Mouse (Mus musculus) hindbrain, embryonic 16.5 days (tissue): ENCODE results near the gene Ncdn. TPM values are rescaled to one million over a fixed set of nuclear protein-coding genes. Genes with fewer than 3 reads are reported as not detected.

ENCODE experiments used
- ATAC-seq: fragments of 200-750 bp; cut with Nextera tagmentation; 2 replicates; pipeline ENCODE4 v1.8.0; 2017; ENCODE audit warnings: moderate TSS enrichment, moderate library complexity
- H3K27ac ChIP-seq: fragments of 300-500 bp; sonication (generic); 2 replicates; pipeline ENCODE4 v1.5.1; 2014; ENCODE audit warnings: low read depth, mild to moderate bottlenecking, control low read depth, low read length, moderate library complexity
- H3K27me3 ChIP-seq: fragments of 300-500 bp; sonication (generic); replicated peaks from 2 replicates; pipeline ENCODE4 v1.6.1; 2014; ENCODE audit warnings: low read length; ENCODE audit not compliant: control insufficient read depth, insufficient read depth
- H3K36me3 ChIP-seq: fragments of 300-500 bp; sonication (generic); 2 replicates; pipeline ENCODE4 v1.6.1; 2014; ENCODE audit warnings: mild to moderate bottlenecking, low read length, moderate library complexity, mixed read lengths; ENCODE audit not compliant: control insufficient read depth, insufficient read depth
- H3K4me1 ChIP-seq: fragments of 300-500 bp; sonication (generic); 2 replicates; pipeline ENCODE4 v1.6.1; 2014; ENCODE audit warnings: low read depth, low read length; ENCODE audit not compliant: control insufficient read depth, insufficient read depth
- H3K4me2 ChIP-seq: fragments of 300-500 bp; sonication (generic); 2 replicates; pipeline ENCODE4 v1.6.1; 2014; ENCODE audit warnings: mild to moderate bottlenecking, low read length, control low read depth, moderate library complexity
- H3K4me3 ChIP-seq: fragments of 300-500 bp; sonication (generic); 2 replicates; pipeline ENCODE4 v1.5.1; 2014; ENCODE audit warnings: mild to moderate bottlenecking, low read length, control low read depth, moderate library complexity
- H3K9ac ChIP-seq: fragments of 300-500 bp; sonication (generic); 2 replicates; pipeline ENCODE4 v1.6.1; 2014; ENCODE audit warnings: low read depth, mild to moderate bottlenecking, control low read depth, low read length, moderate library complexity
- H3K9me3 ChIP-seq: fragments of 300-500 bp; sonication (generic); 2 replicates; pipeline ENCODE4 v1.6.1; 2014; ENCODE audit warnings: mild to moderate bottlenecking, low read length, moderate library complexity; ENCODE audit not compliant: control insufficient read depth
- WGBS: fragments of 180-500 bp; shearing (Covaris S2); extraction: QIAGEN DNeasy Blood & Tissue Kit; methylation state at CpG from one replicate; pipeline ENCODE4 v1.1.7; 2014; 5-methylcytosine and 5-hydroxymethylcytosine counted together
- polyA plus RNA-seq: library from polyadenylated mRNA; unstranded; fragments of >200 nt; fragmentation: Nextera tagmentation; extraction: Ambion mirVana; gene quantifications from 2 replicates; pipeline ENCODE4 v1.2.1, GENCODE M21; 2015

The Ncdn gene
- polyA plus RNA-seq, 1 experiment from 2014 or later = 159 TPM

- Histone ChIP-seq H3K36me3 (no peaks in the 10 kb centered on the region), H3K9me3 (no peaks in the 10 kb centered on the region), H3K27me3 (peaks cover 61% of the 10 kb centered on the region), H3K4me2 (peak overlapping the region; percentile 55), H3K4me3 (peak overlapping the region; percentile 32), H3K27ac (no peak overlapping the region), H3K9ac (no peak overlapping the region), H3K4me1 (peaks cover 11% of the 10 kb centered on the region)
- WGBS = 2% methylated on average over 52 of the region's 62 CpGs
- no peak for ATAC-seq
Observed at GRCm38 (mm10) chr4:126735382-126736000, 17.7 kb downstream of the Ncdn start.

GRCm38 (mm10) chr4:126734700-126735381, 18.4 kb downstream of the Ncdn start:
- peak overlapping the region; percentile 32 for H3K4me3 ChIP-seq
- H3K36me3 ChIP-seq = no peaks in the 10 kb centered on the region
- peaks cover 66% of the 10 kb centered on the region for H3K27me3 ChIP-seq
- ATAC-seq = no peak
- H3K4me1 ChIP-seq = peaks cover 11% of the 10 kb centered on the region
- no peaks in the 10 kb centered on the region for H3K9me3 ChIP-seq
- H3K9ac ChIP-seq = no peak overlapping the region
- no peak overlapping the region for H3K27ac ChIP-seq
- 3% methylated on average over 48 of the region's 51 CpGs for WGBS
- H3K4me2 ChIP-seq = peak overlapping the region; percentile 55

- 4% methylated on average over 16 of the region's 16 CpGs for WGBS
- Histone ChIP-seq H3K9me3 (no peaks in the 10 kb centered on the region), H3K4me2 (no peak overlapping the region), H3K9ac (no peak overlapping the region), H3K4me1 (peaks cover 11% of the 10 kb centered on the region), H3K36me3 (no peaks in the 10 kb centered on the region), H3K27ac (no peak overlapping the region), H3K4me3 (no peak overlapping the region), H3K27me3 (peaks cover 68% of the 10 kb centered on the region)
- ATAC-seq = no peak
Observed at GRCm38 (mm10) chr4:126734001-126734603, 19.1 kb downstream of the Ncdn start.

- Histone ChIP-seq H3K36me3 (no peaks in the 10 kb centered on the region), H3K27me3 (peaks cover 55% of the 10 kb centered on the region), H3K4me2 (no peak overlapping the region; the same call in 1 of the 2 replicates), H3K9ac (no peak overlapping the region), H3K9me3 (no peaks in the 10 kb centered on the region), H3K27ac (no peak overlapping the region), H3K4me1 (peaks cover 11% of the 10 kb centered on the region), H3K4me3 (peak overlapping the region; percentile 11; the same call in 1 of the 2 replicates)
- ATAC-seq = no peak
- WGBS = 2% methylated on average over 26 of the region's 26 CpGs
Observed at GRCm38 (mm10) chr4:126732531-126733380, 20.5 kb downstream of the Ncdn start.

DNA sequence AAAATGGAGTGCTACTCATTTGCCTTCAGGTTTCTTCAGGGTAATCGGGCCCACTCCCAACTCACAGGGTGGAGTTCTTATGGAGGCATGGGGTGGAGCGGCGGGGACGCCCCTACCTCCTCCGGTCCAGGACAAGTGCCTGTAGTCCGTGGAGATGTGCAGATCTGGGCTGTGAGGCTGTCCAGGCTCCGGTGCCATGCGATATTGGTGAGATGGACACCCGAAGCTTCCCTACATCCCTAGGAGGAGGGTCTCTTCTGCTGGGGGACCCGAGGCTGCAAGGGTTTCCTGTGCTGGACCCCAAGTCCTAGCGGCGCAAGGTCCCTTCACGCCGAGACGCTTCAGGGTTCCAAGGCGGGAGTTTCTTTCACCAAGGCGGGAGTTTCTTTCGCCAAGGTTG, 21.1 kb downstream of the Ncdn start:
- Histone ChIP-seq H3K4me1 (peaks cover 11% of the 10 kb centered on the region), H3K36me3 (no peaks in the 10 kb centered on the region), H3K4me3 (peak overlapping the region; percentile 11; the same call in 1 of the 2 replicates), H3K4me2 (peak overlapping the region; percentile 18; the same call in 1 of the 2 replicates), H3K27me3 (peaks cover 51% of the 10 kb centered on the region), H3K27ac (no peak overlapping the region), H3K9me3 (no peaks in the 10 kb centered on the region), H3K9ac (no peak overlapping the region)
- ATAC-seq = no peak
- 3% methylated on average over 18 of the region's 18 CpGs for WGBS

- 38% methylated on average over 5 of the region's 5 CpGs for WGBS
- Histone ChIP-seq H3K4me3 (no peak overlapping the region), H3K36me3 (peaks cover 41% of the 10 kb centered on the region)
Observed at GRCm38 (mm10) chr4:126707439-126707826, 45.8 kb downstream of the Ncdn start.

GRCm38 (mm10) chr4:126706630-126707438, 46.4 kb downstream of the Ncdn start:
- no peaks in the 10 kb centered on the region for H3K4me1 ChIP-seq
- 30% methylated on average over 12 of the region's 12 CpGs for WGBS
- no peaks in the 10 kb centered on the region for H3K27me3 ChIP-seq
- no peak overlapping the region for H3K9ac ChIP-seq
- peaks cover 37% of the 10 kb centered on the region for H3K36me3 ChIP-seq
- no peak overlapping the region for H3K4me2 ChIP-seq
- no peak overlapping the region for H3K27ac ChIP-seq
- H3K4me3 ChIP-seq = no peak overlapping the region
- no peaks in the 10 kb centered on the region for H3K9me3 ChIP-seq
- peak; percentile 50; the same call in 1 of the 2 replicates for ATAC-seq

More at GRCm38 (mm10) chr4:126707439-126707826, 45.8 kb downstream of the Ncdn start:
- Histone ChIP-seq H3K4me2 (no peak overlapping the region), H3K4me1 (no peaks in the 10 kb centered on the region), H3K9ac (no peak overlapping the region), H3K27me3 (no peaks in the 10 kb centered on the region), H3K27ac (no peak overlapping the region), H3K9me3 (no peaks in the 10 kb centered on the region)
- ATAC-seq = no peak

GRCm38 (mm10) chr4:126696908-126697307, 56.3 kb downstream of the Ncdn start:
- ATAC-seq = no peak
- H3K4me2 ChIP-seq = no peak overlapping the region
- H3K4me3 ChIP-seq = no peak overlapping the region
- 90% methylated on average over 4 of the region's 4 CpGs for WGBS
- no peaks in the 10 kb centered on the region for H3K4me1 ChIP-seq
- H3K36me3 ChIP-seq = peaks cover 6% of the 10 kb centered on the region
- H3K27ac ChIP-seq = no peak overlapping the region
- no peak overlapping the region for H3K9ac ChIP-seq
- H3K9me3 ChIP-seq = no peaks in the 10 kb centered on the region
- H3K27me3 ChIP-seq = no peaks in the 10 kb centered on the region
